Mouse (Mus musculus) kidney, postnatal 0 days (tissue): ENCODE results near the gene Yipf3. TPM values are rescaled to one million over a fixed set of nuclear protein-coding genes. Genes with fewer than 3 reads are reported as not detected.

ENCODE experiments used
- ATAC-seq: fragments of 200-750 bp; cut with Nextera tagmentation; replicated peaks from 2 replicates; pipeline ENCODE4 v1.8.0; 2017; ENCODE audit warnings: low read depth, moderate number of reproducible peaks, moderate TSS enrichment, moderate library complexity; ENCODE audit not compliant: low FRiP score
- DNase-seq: peaks from one replicate; pipeline ENCODE4 v3.0.0-alpha.2; 2016; ENCODE audit warnings: low spot score
- H3K27ac ChIP-seq: fragments of 300-500 bp; sonication (generic); 2 replicates; pipeline ENCODE4 v1.5.1; 2014; ENCODE audit warnings: mild to moderate bottlenecking
- H3K27me3 ChIP-seq: fragments of 300-500 bp; sonication (generic); 2 replicates; pipeline ENCODE4 v1.6.1; 2014; ENCODE audit warnings: low read length, mixed read lengths; ENCODE audit not compliant: insufficient read depth
- H3K36me3 ChIP-seq: fragments of 300-500 bp; sonication (generic); 2 replicates; pipeline ENCODE4 v1.6.1; 2014; ENCODE audit warnings: low read length, mixed read lengths; ENCODE audit not compliant: insufficient read depth
- H3K4me1 ChIP-seq: fragments of 300-500 bp; sonication (generic); replicated peaks from 2 replicates; pipeline ENCODE4 v1.6.1; 2014; ENCODE audit warnings: antibody characterized with exemption, low read length, mixed read lengths; ENCODE audit not compliant: insufficient read depth
- H3K4me2 ChIP-seq: fragments of 300-500 bp; sonication (generic); 2 replicates; pipeline ENCODE4 v1.6.1; 2014; ENCODE audit warnings: mild to moderate bottlenecking, low read length, moderate library complexity, mixed read lengths
- H3K4me3 ChIP-seq: fragments of 300-500 bp; sonication (generic); replicated peaks from 2 replicates; pipeline ENCODE4 v1.5.1; 2014; ENCODE audit warnings: low read depth, low read length
- H3K9ac ChIP-seq: fragments of 300-500 bp; sonication (generic); 2 replicates; pipeline ENCODE4 v1.6.1; 2014; ENCODE audit warnings: low read depth, low read length
- H3K9me3 ChIP-seq: fragments of 300-500 bp; sonication (generic); replicated peaks from 2 replicates; pipeline ENCODE4 v1.6.1; 2016; ENCODE audit warnings: low read length, inconsistent platforms, mixed read lengths
- CTCF ChIP-seq: IDR thresholded peaks from 2 replicates; pipeline ENCODE4 v1.5.1; 2016; ENCODE audit warnings: antibody characterized with exemption, low read depth, mild to moderate bottlenecking, moderate library complexity
- WGBS: fragments of 180-500 bp; shearing (Covaris S2); extraction: QIAGEN DNeasy Blood & Tissue Kit; methylation state at CpG from one replicate; pipeline ENCODE4 v1.1.7; 2014; 5-methylcytosine and 5-hydroxymethylcytosine counted together
- polyA plus RNA-seq: library from polyadenylated mRNA; unstranded; fragments of >200 nt; fragmentation: Nextera tagmentation; extraction: Ambion mirVana; gene quantifications from 2 replicates; pipeline ENCODE4 v1.2.1, GENCODE M21; 2015

Gene Yipf3
- polyA plus RNA-seq, 1 experiment from 2014 or later: 112 TPM

DNA sequence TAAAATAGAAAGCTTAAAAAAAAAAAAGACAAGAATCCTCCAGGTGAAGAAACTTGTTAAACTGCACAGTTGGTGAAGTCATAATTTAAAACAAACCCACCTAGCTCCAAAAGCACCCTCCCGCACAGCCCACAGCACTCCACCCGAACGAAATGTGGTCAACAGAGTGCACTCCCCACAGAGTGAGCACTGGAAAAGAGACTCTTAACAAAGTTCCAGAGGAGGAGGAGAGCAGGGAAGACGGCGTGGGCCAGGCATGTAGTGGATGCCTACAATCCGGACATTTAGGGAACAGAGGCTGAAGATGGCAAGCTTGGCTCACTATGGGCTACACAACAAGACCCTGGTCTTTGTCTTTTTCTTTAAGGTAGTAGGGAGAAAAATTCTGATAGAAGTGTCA is 27.2 kb downstream of the Yipf3 start:
- Histone ChIP-seq H3K4me1 (no peaks in the 10 kb centered on the region), H3K4me3 (no peak overlapping the region), H3K27ac (no peak overlapping the region), H3K36me3 (peaks cover 19% of the 10 kb centered on the region), H3K9ac (no peak overlapping the region), H3K9me3 (no peaks in the 10 kb centered on the region), H3K4me2 (no peak overlapping the region), H3K27me3 (no peaks in the 10 kb centered on the region)
- no peak for DNase-seq
- TF ChIP-seq CTCF: no peak
- 82% methylated on average over 6 of the region's 6 CpGs for WGBS
- ATAC-seq: no peak

DNA sequence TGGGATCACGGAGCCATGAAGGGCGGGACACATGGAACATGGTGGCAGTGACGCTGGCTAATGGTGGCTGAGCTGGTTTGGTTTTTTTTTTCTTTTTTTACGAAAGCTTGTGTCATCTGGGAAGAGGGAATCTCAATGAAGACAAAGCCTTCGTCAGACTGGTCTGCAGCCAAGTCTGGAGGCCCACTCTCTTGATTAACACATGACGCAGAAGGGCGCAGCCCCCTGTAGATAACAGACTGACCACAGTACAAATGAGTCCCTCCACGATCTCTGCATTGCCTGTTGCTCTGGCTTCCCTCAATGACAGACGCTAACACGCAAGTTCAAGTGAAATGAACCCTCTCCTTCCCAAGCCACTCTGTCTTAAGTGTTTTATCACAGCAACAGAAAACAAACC is 27.6 kb downstream of the Yipf3 start:
- 91% methylated on average over 10 of the region's 10 CpGs for WGBS
- H3K9ac ChIP-seq: no peak overlapping the region
- no peaks in the 10 kb centered on the region for H3K4me1 ChIP-seq
- H3K4me3 ChIP-seq: no peak overlapping the region
- DNase-seq (no peak), ATAC-seq (no peak)
- no peak for TF ChIP-seq CTCF
- H3K36me3 ChIP-seq: peaks cover 15% of the 10 kb centered on the region; the same call in 1 of the 2 replicates
- no peaks in the 10 kb centered on the region for H3K27me3 ChIP-seq
- no peak overlapping the region for H3K4me2 ChIP-seq
- no peaks in the 10 kb centered on the region for H3K9me3 ChIP-seq
- no peak overlapping the region for H3K27ac ChIP-seq

DNA sequence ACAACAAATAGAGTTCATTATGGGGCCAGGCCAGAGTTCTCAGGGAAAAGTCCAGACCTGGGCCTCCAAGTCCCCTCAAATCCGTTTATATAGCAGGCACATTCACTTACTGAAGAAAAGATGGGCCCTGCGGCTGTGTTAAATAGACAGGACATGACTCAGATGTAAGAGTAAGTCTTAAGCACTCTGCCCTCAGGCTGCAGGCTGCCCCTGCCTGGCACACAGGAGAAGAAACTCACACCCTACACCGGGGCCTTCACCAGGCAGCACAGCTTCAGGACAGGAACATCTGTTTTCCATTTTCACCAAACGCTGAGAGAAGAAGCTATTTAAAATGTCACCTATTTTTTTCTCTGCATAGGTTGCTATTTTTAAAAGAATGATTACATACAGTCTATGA is 29.7 kb downstream of the Yipf3 start:
- no peak overlapping the region for H3K4me2 ChIP-seq
- 0 out of 2 replicates have a peak, but pooled peaks cover 4% of the 10 kb centered on the region for H3K36me3 ChIP-seq
- H3K4me3 ChIP-seq: no peak overlapping the region
- no peak for TF ChIP-seq CTCF
- no peak for ATAC-seq
- peaks cover 9% of the 10 kb centered on the region; the same call in 1 of the 2 replicates for H3K4me1 ChIP-seq
- H3K9me3 ChIP-seq: no peaks in the 10 kb centered on the region
- H3K27me3 ChIP-seq: no peaks in the 10 kb centered on the region
- WGBS: 71% methylated on average over 4 of the region's 4 CpGs
- DNase-seq: no peak
- H3K9ac ChIP-seq: no peak overlapping the region
- H3K27ac ChIP-seq: no peak overlapping the region

DNA sequence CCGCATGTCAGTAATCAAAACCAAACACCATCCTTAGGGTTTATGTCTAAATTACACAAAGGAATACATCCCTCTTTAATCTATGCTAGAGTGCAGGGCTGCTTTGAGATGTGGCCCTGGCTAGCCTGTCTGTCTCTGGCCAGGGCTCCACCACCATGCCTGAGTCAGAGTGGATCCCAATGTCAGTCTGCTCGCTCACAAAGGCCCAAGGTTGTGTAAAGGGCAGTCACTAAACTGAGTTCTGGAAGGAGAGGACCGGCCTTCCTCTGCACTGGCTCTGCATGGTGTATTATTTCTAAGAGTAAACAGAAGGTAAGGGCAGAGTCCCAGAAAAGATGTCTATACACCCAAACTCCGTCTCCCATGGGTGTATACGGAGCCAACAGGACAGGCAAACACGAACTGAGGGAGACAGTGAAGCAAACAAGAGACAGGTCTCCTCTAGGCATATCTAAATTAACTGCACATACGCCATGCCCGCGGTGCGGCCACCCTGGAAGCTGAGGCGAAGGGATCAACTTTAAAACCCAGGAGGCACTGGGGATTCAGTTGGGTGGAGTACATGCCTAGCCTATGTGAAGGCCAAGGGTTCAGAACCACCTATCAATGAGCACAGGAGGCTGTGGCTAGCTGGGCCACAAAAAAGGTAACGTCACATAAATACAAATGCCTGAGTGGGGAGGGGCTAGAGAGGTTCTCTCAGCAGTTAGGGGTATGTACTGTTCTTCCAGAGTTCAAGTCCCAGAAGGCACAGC is 30.3 kb downstream of the Yipf3 start:
- H3K27ac ChIP-seq: no peak overlapping the region
- H3K4me2 ChIP-seq: no peak overlapping the region
- H3K4me1 ChIP-seq: peaks cover 9% of the 10 kb centered on the region; the same call in 1 of the 2 replicates
- no peak overlapping the region for H3K4me3 ChIP-seq
- H3K27me3 ChIP-seq: no peaks in the 10 kb centered on the region
- no peak overlapping the region for H3K9ac ChIP-seq
- WGBS: 92% methylated on average over 12 of the region's 12 CpGs
- no peak for DNase-seq
- 0 out of 2 replicates have a peak, but pooled peaks cover 4% of the 10 kb centered on the region for H3K36me3 ChIP-seq
- ATAC-seq: no peak
- no peaks in the 10 kb centered on the region for H3K9me3 ChIP-seq
- TF ChIP-seq CTCF: no peak

DNA sequence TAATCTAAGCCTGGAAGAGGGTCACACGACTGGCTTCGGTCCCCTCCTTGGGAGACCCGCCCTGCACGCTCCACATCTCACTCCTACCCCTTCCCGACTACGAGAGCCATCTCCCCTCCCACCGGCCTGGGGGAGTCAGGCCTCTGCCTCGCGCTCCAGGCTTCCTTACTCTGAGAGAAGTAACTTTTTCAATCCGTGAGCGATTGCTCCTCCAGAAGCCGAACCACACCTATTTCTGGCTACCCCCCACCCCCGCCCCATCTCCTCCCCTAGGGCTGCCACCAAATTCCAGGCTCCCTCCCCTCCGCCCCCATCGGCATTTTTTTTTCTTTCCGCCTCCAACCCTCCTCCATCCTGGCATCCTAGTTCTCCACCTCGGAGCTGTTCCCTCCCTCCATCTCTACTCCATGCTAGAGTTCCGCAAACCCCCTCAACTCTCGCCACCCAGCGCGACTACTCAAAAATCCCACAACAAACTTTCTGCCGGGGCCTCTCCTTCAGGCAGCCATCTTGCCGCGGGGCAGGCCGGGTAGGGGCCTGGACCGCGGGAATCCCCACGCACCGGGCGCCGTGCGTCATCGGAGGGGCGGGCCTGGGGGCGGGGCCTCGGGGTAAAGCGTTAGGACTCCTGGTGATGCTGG is 34.7 kb downstream of the Yipf3 start, which contains the start of gene Tjap1:
Gene Tjap1, minus strand, starts transcription at position 544 of the 641 bp plus-strand sequence.
- H3K36me3 ChIP-seq: 0 out of 2 replicates have a peak, but pooled peaks cover 4% of the 10 kb centered on the region
- peak within 1 kb of the TSS; percentile 61 for H3K4me3 ChIP-seq
- TF ChIP-seq CTCF: no peak
- under 1% methylated on average over 37 of the region's 37 CpGs for WGBS
- H3K9ac ChIP-seq: peak within 1 kb of the TSS; percentile 83
- no peaks in the 10 kb centered on the region for H3K27me3 ChIP-seq
- DNase-seq: peak; percentile 93
- peak; percentile 96 for ATAC-seq
- no peaks in the 10 kb centered on the region for H3K9me3 ChIP-seq
- peak within 1 kb of the TSS; percentile 90 for H3K27ac ChIP-seq
- H3K4me1 ChIP-seq: peaks cover 9% of the 10 kb centered on the region; the same call in 1 of the 2 replicates
- H3K4me2 ChIP-seq: peak within 1 kb of the TSS; percentile 95

DNA sequence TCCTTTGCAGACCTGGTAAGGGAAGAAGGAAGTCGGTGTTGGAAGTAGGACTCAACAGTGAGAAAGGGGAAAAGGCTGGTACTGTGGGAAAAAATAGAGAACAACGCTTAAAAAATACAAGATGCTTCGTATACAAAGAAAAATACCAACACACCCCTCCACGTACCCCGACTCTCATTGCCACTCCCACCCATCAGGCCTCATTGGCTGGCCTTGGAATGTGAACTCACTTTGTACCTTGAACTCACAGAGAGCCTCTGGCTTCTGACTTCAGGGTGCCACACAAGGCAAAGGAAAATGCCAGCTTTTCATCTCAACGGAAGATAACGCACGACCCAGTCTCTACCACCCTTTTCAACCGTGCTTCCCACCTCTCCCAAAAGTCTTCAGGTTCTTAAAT is 35.3 kb downstream of the Yipf3 start:
- Histone ChIP-seq H3K4me3 (peak overlapping the region; percentile 61), H3K27me3 (no peaks in the 10 kb centered on the region), H3K27ac (no peak overlapping the region), H3K4me1 (peaks cover 9% of the 10 kb centered on the region; the same call in 1 of the 2 replicates), H3K36me3 (0 out of 2 replicates have a peak, but pooled peaks cover 4% of the 10 kb centered on the region), H3K4me2 (peak overlapping the region; percentile 95), H3K9me3 (no peaks in the 10 kb centered on the region), H3K9ac (peak overlapping the region; percentile 83; the same call in 1 of the 2 replicates)
- DNase-seq: no peak
- TF ChIP-seq CTCF: no peak
- WGBS: 24% methylated on average over 9 of the region's 9 CpGs
- ATAC-seq: peak; percentile 37
